In genomic region chr8:91991542-91992452, GRCm38 (mm10) we compare ENCODE assay signal across 10 mouse cellular contexts.
A peak's percentile ranks its signal among the peaks of the same experiment; 100 is the strongest.
DNase-seq lines count a peak whose midpoint lies in the region; ATAC-seq and TF ChIP-seq lines count a peak whose summit lies in the region.
"Had no signal": no experiment of that assay in that cellular context is flagged by ENCODE, and none has a peak within 500 bp of the region (broad histone marks: within the 10 kb centered on the region; RNA-seq: fewer than 3 reads in every experiment).

No protein-coding gene starts in this region.

- H3K36me3 ChIP-seq in embryonic facial prominence, embryonic 11.5 days (replicated peaks; ENCODE audit: control insufficient read depth, insufficient read depth, low read depth, low read length) = no peaks in the 10 kb centered on the region
- no peaks in the 10 kb centered on the region for H3K36me3 ChIP-seq in liver, postnatal 0 days (replicated peaks; ENCODE audit: insufficient read depth, low read length)

- WGBS in embryonic facial prominence, embryonic 11.5 days = 29% methylated on average over 25 of the region's 25 CpGs
- WGBS in liver, postnatal 0 days (ENCODE audit: insufficient replicate concordance) = 41% methylated on average over 25 of the region's 25 CpGs

- peak overlapping the region; percentile 21; the same call in 1 of the 2 replicates for H3K4me2 ChIP-seq in embryonic facial prominence, embryonic 11.5 days (ENCODE audit: low read depth, low read length)
- peak overlapping the region; percentile 44; the same call in 1 of the 2 replicates for H3K4me2 ChIP-seq in liver, postnatal 0 days (ENCODE audit: low read depth, low read length)

- no peak for TF ChIP-seq CTCF in liver, postnatal 0 days (IDR thresholded peaks at IDR 0.05; ENCODE audit: low read depth)

- peak; percentile 64 for DNase-seq in embryonic facial prominence, embryonic 11.5 days (ENCODE audit: low spot score)
- DNase-seq in heart, postnatal 14 days = peak; percentile 21 to 37
- DNase-seq in liver, postnatal 0 days = no peak
- DNase-seq in c-Kit-positive CD71-positive TER-119-positive erythroid progenitor cells, embryonic 14.5 days (ENCODE audit: low spot score) = no peak
- DNase-seq in adrenal gland, postnatal 4 days (ENCODE audit: low spot score in 2 of 2) = no peak
- DNase-seq in left cerebral cortex, postnatal 10 days (ENCODE audit: extremely low spot score in 1 of 2, low spot score in 2 of 2) = no peak
- no peak for DNase-seq in spleen, postnatal 14 days (ENCODE audit: low spot score in 2 of 2)
- DNase-seq: layer of hippocampus, adult 9-11 months had no signal

- H3K9ac ChIP-seq in embryonic facial prominence, embryonic 11.5 days (replicated peaks; ENCODE audit: low read length) = no peak overlapping the region
- H3K9ac ChIP-seq in liver, postnatal 0 days (replicated peaks) = no peak overlapping the region

- H3K4me1 ChIP-seq in embryonic facial prominence, embryonic 11.5 days (ENCODE audit: control insufficient read depth, insufficient read depth, low read length) = peaks cover 3% of the 10 kb centered on the region
- no peaks in the 10 kb centered on the region for H3K4me1 ChIP-seq in liver, postnatal 0 days (ENCODE audit: insufficient read depth)

- H3K9me3 ChIP-seq in embryonic facial prominence, embryonic 11.5 days (replicated peaks; ENCODE audit: control insufficient read depth, low read length) = no peaks in the 10 kb centered on the region
- H3K9me3 ChIP-seq in liver, postnatal 0 days (ENCODE audit: low read length) = 0 out of 2 replicates have a peak, but pooled peaks cover 3% of the 10 kb centered on the region

- no peak overlapping the region for H3K27ac ChIP-seq in embryonic facial prominence, embryonic 11.5 days (replicated peaks; ENCODE audit: low read depth, low read length)
- H3K27ac ChIP-seq in liver, postnatal 0 days (ENCODE audit: low read depth) = no peak overlapping the region

- no peaks in the 10 kb centered on the region for H3K27me3 ChIP-seq in embryonic facial prominence, embryonic 11.5 days (ENCODE audit: control insufficient read depth, insufficient read depth, low read length)
- 0 out of 2 replicates have a peak, but pooled peaks cover 9% of the 10 kb centered on the region for H3K27me3 ChIP-seq in liver, postnatal 0 days (ENCODE audit: insufficient read depth, low read length)

- no peak for TF ChIP-seq EP300 in liver, postnatal 0 days (IDR thresholded peaks at IDR 0.05; ENCODE audit: low read depth)

- intact Hi-C loops in heart, postnatal 14 days (cut with DNase I) = no loop called here
- intact Hi-C loops in left cerebral cortex, postnatal 10 days (cut with DNase I) = no loop called here

- no peak overlapping the region for H3K4me3 ChIP-seq in embryonic facial prominence, embryonic 11.5 days (ENCODE audit: low read depth, low read length)
- H3K4me3 ChIP-seq in liver, postnatal 0 days (ENCODE audit: low read depth, low read length) = no peak overlapping the region

- peak; percentile 34 for ATAC-seq in common myeloid progenitor, adult 5-6 weeks (replicated peaks; ENCODE audit: low read depth, poor library complexity, severe bottlenecking)
- no peak for ATAC-seq in embryonic facial prominence, embryonic 11.5 days (replicated peaks; ENCODE audit: insufficient number of reproducible peaks, low FRiP score, low TSS enrichment, low read depth)
- ATAC-seq in liver, postnatal 0 days = no peak
- ATAC-seq: Patski had no signal

Comparison
In these comparisons a context has a peak if more than half of its experiments do, and no peak if none do; other contexts are left out.
1. DNase-seq: peak in embryonic facial prominence, embryonic 11.5 days (single experiment) and heart, postnatal 14 days (2 of 2); none in liver, postnatal 0 days (single experiment), c-Kit-positive CD71-positive TER-119-positive erythroid progenitor cells, embryonic 14.5 days (single experiment), adrenal gland, postnatal 4 days (0 of 2), left cerebral cortex, postnatal 10 days (0 of 2) and spleen, postnatal 14 days (0 of 2).